Mouse (Mus musculus): Measurements from ENCODE around the gene Sez6l. TPM values are rescaled to one million over a fixed set of nuclear protein-coding genes. Genes with fewer than 3 reads are reported as not detected.

The Sez6l gene
- polyA plus RNA-seq, 1 experiment from 2014 or later, result 2.7 TPM

DNA sequence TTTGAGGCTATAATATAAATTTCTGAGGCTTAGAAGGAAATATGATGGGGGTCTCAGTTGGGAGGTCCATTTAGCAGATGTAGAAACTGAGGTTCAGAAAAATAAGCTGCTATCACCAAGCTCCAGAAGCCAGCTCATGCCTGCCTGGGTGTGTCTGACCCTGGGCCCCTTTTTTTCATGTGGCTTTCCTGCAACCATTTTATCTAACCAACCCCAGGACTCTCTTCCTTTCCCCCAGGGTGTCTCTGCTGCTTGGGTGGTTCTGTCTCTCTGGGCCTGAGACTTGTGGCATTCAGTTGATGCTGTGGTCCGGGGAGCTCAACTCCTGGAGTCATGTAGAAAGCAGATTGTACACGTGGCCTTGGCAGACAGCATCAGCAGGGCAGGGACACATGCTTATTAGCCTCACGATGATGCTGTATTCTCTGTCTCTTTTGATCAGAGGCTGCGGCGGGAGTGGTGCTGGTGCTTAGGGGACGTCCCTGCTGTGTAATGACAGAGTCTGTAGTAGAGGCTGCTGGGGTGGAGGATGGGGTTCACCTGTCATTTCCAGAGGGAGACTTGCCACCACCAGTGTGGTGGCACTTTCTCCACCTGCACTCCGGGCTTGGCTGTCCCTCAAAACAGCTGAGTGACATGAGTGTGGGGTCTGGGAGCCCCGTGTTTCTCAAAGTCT lies 88.7 kb downstream of the Sez6l start:
- no peaks in the 10 kb centered on the region for H3K4me1 ChIP-seq (replicated peaks; ENCODE audit: control insufficient read depth, insufficient read depth, low read length)
- H3K27me3 ChIP-seq (replicated peaks; ENCODE audit: control insufficient read depth, insufficient read depth, low read length), result no peaks in the 10 kb centered on the region
- H3K9me3 ChIP-seq (ENCODE audit: control insufficient read depth, low read length), result no peaks in the 10 kb centered on the region
- ATAC-seq (replicated peaks; ENCODE audit: low FRiP score, low TSS enrichment, low read depth) (no peak), DNase-seq (ENCODE audit: low spot score) (no peak)
- H3K4me3 ChIP-seq (ENCODE audit: low read depth, low read length), result no peak overlapping the region
- H3K4me2 ChIP-seq (ENCODE audit: low read length), result no peak overlapping the region
- no peak overlapping the region for H3K27ac ChIP-seq (ENCODE audit: low read depth)
- WGBS, result 80% methylated on average over 8 of the region's 8 CpGs
- H3K36me3 ChIP-seq (ENCODE audit: control insufficient read depth, insufficient read depth, low read length), result no peaks in the 10 kb centered on the region
- H3K9ac ChIP-seq (ENCODE audit: low read length), result no peak overlapping the region

DNA sequence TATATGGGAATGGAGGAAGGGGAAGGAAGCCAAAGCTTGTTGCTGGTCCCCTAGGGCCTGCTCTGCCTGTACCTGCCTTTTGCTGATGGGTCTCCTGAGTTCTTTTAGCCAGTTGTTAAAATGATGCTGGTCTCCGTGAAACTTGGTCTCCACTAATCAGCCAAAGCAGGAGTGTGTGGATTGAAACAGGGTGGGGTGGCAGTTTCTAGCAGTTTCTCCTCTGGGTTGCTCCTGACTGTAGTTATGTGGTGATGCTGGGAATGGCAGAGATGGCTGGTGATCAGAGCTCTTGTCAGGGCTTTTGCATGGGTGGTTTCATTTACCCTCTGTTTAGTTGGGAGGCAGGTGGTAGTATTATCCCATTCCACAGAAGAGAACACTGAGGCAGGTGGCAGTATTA lies 89.5 kb downstream of the Sez6l start:
- no peaks in the 10 kb centered on the region for H3K27me3 ChIP-seq (replicated peaks; ENCODE audit: control insufficient read depth, insufficient read depth, low read length)
- no peaks in the 10 kb centered on the region for H3K4me1 ChIP-seq (replicated peaks; ENCODE audit: control insufficient read depth, insufficient read depth, low read length)
- DNase-seq (ENCODE audit: low spot score), result no peak
- 93% methylated on average over 1 of the region's 1 CpGs for WGBS
- no peak overlapping the region for H3K9ac ChIP-seq (ENCODE audit: low read length)
- H3K4me3 ChIP-seq (ENCODE audit: low read depth, low read length), result no peak overlapping the region
- no peak overlapping the region for H3K4me2 ChIP-seq (ENCODE audit: low read length)
- ATAC-seq (replicated peaks; ENCODE audit: low FRiP score, low TSS enrichment, low read depth), result no peak
- H3K36me3 ChIP-seq (ENCODE audit: control insufficient read depth, insufficient read depth, low read length), result no peaks in the 10 kb centered on the region
- H3K27ac ChIP-seq (ENCODE audit: low read depth), result no peak overlapping the region
- no peaks in the 10 kb centered on the region for H3K9me3 ChIP-seq (ENCODE audit: control insufficient read depth, low read length)

DNA sequence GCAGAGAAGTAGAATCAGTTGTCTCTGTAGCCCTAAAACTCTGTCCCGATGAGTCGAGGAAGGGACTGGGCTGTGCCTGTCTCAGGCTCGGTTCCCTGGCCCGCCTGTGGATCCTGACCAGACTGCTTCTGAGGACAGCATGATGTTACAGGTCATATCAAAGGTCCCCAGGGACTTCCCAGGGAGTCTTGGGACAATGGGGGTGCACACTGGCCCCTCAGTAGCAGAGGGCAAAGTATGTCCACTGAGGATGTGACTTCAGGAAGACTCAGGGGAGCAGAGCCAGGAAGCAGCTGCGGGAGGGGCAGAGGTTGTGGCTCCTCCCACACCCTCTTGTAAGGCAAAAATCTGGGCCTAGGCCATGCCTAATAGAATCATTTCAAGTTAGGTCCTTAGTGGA lies 90.6 kb downstream of the Sez6l start:
- no peak overlapping the region for H3K27ac ChIP-seq (ENCODE audit: low read depth)
- ATAC-seq (replicated peaks; ENCODE audit: low FRiP score, low TSS enrichment, low read depth) (no peak), DNase-seq (ENCODE audit: low spot score) (no peak)
- H3K4me2 ChIP-seq (ENCODE audit: low read length), result no peak overlapping the region
- H3K9ac ChIP-seq (ENCODE audit: low read length), result no peak overlapping the region
- H3K9me3 ChIP-seq (ENCODE audit: control insufficient read depth, low read length), result no peaks in the 10 kb centered on the region
- H3K4me3 ChIP-seq (ENCODE audit: low read depth, low read length), result no peak overlapping the region
- no peaks in the 10 kb centered on the region for H3K4me1 ChIP-seq (replicated peaks; ENCODE audit: control insufficient read depth, insufficient read depth, low read length)
- no peaks in the 10 kb centered on the region for H3K36me3 ChIP-seq (ENCODE audit: control insufficient read depth, insufficient read depth, low read length)
- 59% methylated on average over 5 of the region's 5 CpGs for WGBS
- no peaks in the 10 kb centered on the region for H3K27me3 ChIP-seq (replicated peaks; ENCODE audit: control insufficient read depth, insufficient read depth, low read length)

DNA sequence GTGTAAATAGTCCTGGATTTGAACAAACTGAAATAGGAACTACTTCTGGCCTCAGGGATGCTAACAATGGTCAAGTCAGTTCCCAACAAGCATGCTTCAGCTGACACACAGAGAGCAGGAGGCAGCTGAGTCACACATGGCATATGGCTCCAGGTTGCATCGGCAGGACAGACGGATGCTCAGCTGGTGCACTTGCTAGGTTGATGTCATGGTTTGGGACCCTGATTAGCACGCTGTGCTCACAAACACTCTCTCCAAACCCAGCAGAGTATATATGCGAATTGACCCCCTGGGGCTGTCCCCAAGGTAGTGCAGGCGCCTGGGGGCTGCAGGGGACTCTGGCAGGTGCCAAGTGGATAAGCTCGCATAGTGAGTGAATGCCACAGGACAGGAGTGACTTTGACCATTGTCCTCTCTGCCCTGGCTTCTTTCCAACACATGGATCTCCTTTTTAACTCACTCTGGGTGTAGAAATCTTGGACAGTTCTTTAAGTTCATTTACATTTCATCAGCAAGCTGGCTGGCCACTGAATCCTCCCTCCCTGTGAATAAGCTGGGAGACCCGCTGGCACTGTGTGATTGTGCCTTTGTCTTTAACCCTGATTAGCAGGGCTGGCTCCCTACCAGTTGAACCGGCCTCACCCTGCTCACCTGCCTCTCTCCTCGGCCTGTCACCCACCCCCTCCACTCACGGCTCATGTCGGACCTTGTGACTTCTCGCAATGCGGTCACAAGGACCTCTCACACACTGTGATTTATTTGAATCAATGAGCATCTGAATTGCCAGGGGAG lies 91.9 kb downstream of the Sez6l start:
- ATAC-seq (replicated peaks; ENCODE audit: low FRiP score, low TSS enrichment, low read depth) (no peak), DNase-seq (ENCODE audit: low spot score) (no peak)
- no peaks in the 10 kb centered on the region for H3K36me3 ChIP-seq (ENCODE audit: control insufficient read depth, insufficient read depth, low read length)
- no peak overlapping the region for H3K9ac ChIP-seq (ENCODE audit: low read length)
- H3K27ac ChIP-seq (ENCODE audit: low read depth), result no peak overlapping the region
- no peaks in the 10 kb centered on the region for H3K27me3 ChIP-seq (replicated peaks; ENCODE audit: control insufficient read depth, insufficient read depth, low read length)
- H3K9me3 ChIP-seq (ENCODE audit: control insufficient read depth, low read length), result no peaks in the 10 kb centered on the region
- no peaks in the 10 kb centered on the region for H3K4me1 ChIP-seq (replicated peaks; ENCODE audit: control insufficient read depth, insufficient read depth, low read length)
- 25% methylated on average over 13 of the region's 13 CpGs for WGBS
- H3K4me2 ChIP-seq (ENCODE audit: low read length), result no peak overlapping the region
- no peak overlapping the region for H3K4me3 ChIP-seq (ENCODE audit: low read depth, low read length)

DNA sequence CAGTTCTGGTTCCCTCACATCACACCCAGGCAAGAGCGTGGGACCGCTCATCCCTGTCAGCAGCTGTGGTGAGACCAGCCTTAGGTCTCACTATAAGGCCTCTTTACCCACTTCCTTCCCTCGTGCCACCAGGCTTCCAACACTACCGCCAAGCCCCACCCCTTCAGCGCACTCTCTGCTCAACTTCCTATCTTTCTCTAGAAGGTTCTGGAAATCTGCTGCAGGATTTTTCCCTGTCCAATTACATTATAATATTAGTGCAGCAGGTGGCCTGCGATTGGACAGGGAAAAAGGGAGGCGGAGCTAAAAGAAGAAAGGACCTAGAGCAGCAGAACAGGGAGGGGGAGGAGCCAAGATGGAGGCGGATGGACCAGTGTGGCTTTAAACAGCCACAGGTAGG lies 94.0 kb downstream of the Sez6l start:
- DNase-seq (ENCODE audit: low spot score), result no peak
- WGBS, result 79% methylated on average over 8 of the region's 8 CpGs

DNA sequence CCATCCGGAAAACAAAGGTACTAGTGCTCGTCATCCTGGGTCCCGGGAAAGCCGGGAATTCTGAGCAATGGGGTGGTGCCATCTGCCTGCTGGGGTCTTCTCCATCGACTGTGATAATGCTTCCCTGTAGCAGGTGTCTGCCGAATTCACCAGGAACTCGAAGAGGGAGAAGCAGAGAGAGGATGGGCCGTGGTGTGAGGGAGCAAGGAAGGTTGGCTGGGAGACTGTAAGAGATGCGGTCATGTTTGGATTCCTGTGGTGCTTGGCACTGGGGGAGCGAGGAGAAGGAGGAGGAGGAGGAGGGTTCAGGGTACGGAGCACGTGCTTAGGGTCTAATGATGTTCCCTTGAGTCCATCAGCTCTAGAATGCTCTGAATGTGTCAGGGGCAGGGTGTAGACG lies 94.4 kb downstream of the Sez6l start:
- H3K4me1 ChIP-seq (replicated peaks; ENCODE audit: control insufficient read depth, insufficient read depth, low read length), result no peaks in the 10 kb centered on the region
- no peaks in the 10 kb centered on the region for H3K27me3 ChIP-seq (replicated peaks; ENCODE audit: control insufficient read depth, insufficient read depth, low read length)
- WGBS, result 67% methylated on average over 13 of the region's 13 CpGs
- no peak overlapping the region for H3K4me3 ChIP-seq (ENCODE audit: low read depth, low read length)
- H3K9ac ChIP-seq (ENCODE audit: low read length), result no peak overlapping the region
- no peak for DNase-seq (ENCODE audit: low spot score)
- no peak overlapping the region for H3K4me2 ChIP-seq (ENCODE audit: low read length)
- H3K27ac ChIP-seq (ENCODE audit: low read depth), result no peak overlapping the region
- no peaks in the 10 kb centered on the region for H3K36me3 ChIP-seq (ENCODE audit: control insufficient read depth, insufficient read depth, low read length)
- H3K9me3 ChIP-seq (ENCODE audit: control insufficient read depth, low read length), result no peaks in the 10 kb centered on the region
- no peak for ATAC-seq (replicated peaks; ENCODE audit: low FRiP score, low TSS enrichment, low read depth)

More for the DNA sequence above, 94.0 kb downstream of the Sez6l start:
- H3K4me3 ChIP-seq (ENCODE audit: low read depth, low read length), result no peak overlapping the region
- H3K9ac ChIP-seq (ENCODE audit: low read length), result no peak overlapping the region
- ATAC-seq (replicated peaks; ENCODE audit: low FRiP score, low TSS enrichment, low read depth), result no peak
- H3K4me2 ChIP-seq (ENCODE audit: low read length), result no peak overlapping the region
- no peaks in the 10 kb centered on the region for H3K27me3 ChIP-seq (replicated peaks; ENCODE audit: control insufficient read depth, insufficient read depth, low read length)
- H3K4me1 ChIP-seq (replicated peaks; ENCODE audit: control insufficient read depth, insufficient read depth, low read length), result no peaks in the 10 kb centered on the region
- no peaks in the 10 kb centered on the region for H3K36me3 ChIP-seq (ENCODE audit: control insufficient read depth, insufficient read depth, low read length)
- H3K27ac ChIP-seq (ENCODE audit: low read depth), result no peak overlapping the region
- H3K9me3 ChIP-seq (ENCODE audit: control insufficient read depth, low read length), result no peaks in the 10 kb centered on the region

DNA sequence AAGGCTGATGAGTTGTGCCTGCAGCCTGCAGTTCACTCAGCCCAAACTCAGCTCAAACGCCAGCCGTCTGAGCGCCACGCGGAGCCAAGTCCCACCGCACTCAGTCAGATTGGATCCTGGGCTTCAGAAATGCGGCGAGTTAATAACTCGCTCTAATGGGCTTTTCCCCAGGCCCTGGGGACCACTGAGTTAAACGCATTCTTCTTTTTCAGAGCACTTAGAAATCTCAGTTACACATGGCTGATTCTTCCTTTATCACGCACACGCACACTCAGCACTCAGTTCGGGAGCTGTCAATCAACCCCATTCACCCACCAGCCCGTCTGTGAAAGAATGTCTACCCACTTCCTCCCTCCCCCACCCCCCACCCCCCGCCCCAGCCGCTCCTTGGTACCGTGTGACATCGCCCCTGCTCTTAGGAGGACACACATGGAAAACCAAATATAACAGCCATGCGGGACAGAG lies 95.0 kb downstream of the Sez6l start:
- H3K4me3 ChIP-seq (ENCODE audit: low read depth, low read length), result no peak overlapping the region
- no peaks in the 10 kb centered on the region for H3K27me3 ChIP-seq (replicated peaks; ENCODE audit: control insufficient read depth, insufficient read depth, low read length)
- no peak overlapping the region for H3K4me2 ChIP-seq (ENCODE audit: low read length)
- ATAC-seq (replicated peaks; ENCODE audit: low FRiP score, low TSS enrichment, low read depth), result no peak
- H3K36me3 ChIP-seq (ENCODE audit: control insufficient read depth, insufficient read depth, low read length), result no peaks in the 10 kb centered on the region
- H3K27ac ChIP-seq (ENCODE audit: low read depth), result no peak overlapping the region
- no peaks in the 10 kb centered on the region for H3K9me3 ChIP-seq (ENCODE audit: control insufficient read depth, low read length)
- no peak for DNase-seq (ENCODE audit: low spot score)
- no peak overlapping the region for H3K9ac ChIP-seq (ENCODE audit: low read length)
- H3K4me1 ChIP-seq (replicated peaks; ENCODE audit: control insufficient read depth, insufficient read depth, low read length), result no peaks in the 10 kb centered on the region
- WGBS, result 47% methylated on average over 19 of the region's 19 CpGs

DNA sequence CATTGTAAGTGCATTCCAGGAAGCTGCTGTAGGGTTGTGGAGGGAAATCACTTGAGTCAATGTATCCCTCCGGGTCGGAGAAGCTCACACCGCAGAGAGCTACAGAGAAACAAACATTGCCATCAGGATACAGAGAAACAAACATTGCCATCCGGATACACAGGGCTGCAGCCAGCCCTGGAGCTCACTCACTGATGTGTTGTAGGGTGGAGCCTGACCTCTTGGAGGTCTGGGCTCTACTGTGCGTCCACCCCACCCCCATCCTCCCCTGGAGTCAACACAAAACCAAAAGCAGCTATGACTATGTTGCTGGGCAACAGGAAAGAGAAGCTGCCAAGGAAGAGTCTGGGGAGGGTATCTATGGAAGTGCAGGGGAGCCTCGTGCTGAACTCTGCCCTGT lies 103.5 kb downstream of the Sez6l start:
- 35% methylated on average over 6 of the region's 6 CpGs for WGBS
- no peak overlapping the region for H3K4me2 ChIP-seq (ENCODE audit: low read length)
- no peaks in the 10 kb centered on the region for H3K27me3 ChIP-seq (replicated peaks; ENCODE audit: control insufficient read depth, insufficient read depth, low read length)
- no peaks in the 10 kb centered on the region for H3K4me1 ChIP-seq (replicated peaks; ENCODE audit: control insufficient read depth, insufficient read depth, low read length)
- no peak overlapping the region for H3K27ac ChIP-seq (ENCODE audit: low read depth)
- no peaks in the 10 kb centered on the region for H3K36me3 ChIP-seq (ENCODE audit: control insufficient read depth, insufficient read depth, low read length)
- ATAC-seq (replicated peaks; ENCODE audit: low FRiP score, low TSS enrichment, low read depth) (no peak), DNase-seq (ENCODE audit: low spot score) (no peak)
- no peaks in the 10 kb centered on the region for H3K9me3 ChIP-seq (ENCODE audit: control insufficient read depth, low read length)
- H3K4me3 ChIP-seq (ENCODE audit: low read depth, low read length), result no peak overlapping the region
- no peak overlapping the region for H3K9ac ChIP-seq (ENCODE audit: low read length)

DNA sequence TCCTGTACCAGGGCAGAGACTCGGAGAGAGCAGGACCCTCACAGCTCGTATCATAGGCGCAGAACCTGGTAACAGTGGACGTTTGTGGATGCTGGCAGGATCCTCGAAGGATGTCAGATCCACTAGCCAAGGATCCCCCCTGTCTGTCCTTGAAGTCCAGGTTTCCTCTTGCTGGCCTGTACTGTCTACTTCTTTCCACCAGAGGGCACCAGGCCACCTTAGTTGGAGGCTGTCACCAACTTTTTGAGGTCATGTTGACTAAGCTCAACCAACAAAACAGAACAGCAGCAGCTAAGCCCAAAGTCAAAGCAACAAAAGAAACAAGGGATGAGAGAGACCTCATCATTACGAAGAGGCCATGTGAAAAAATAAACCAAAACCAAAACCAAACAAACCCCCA lies 106.8 kb downstream of the Sez6l start:
- no peaks in the 10 kb centered on the region for H3K36me3 ChIP-seq (ENCODE audit: control insufficient read depth, insufficient read depth, low read length)
- no peak overlapping the region for H3K27ac ChIP-seq (ENCODE audit: low read depth)
- H3K4me2 ChIP-seq (ENCODE audit: low read length), result no peak overlapping the region
- no peak overlapping the region for H3K9ac ChIP-seq (ENCODE audit: low read length)
- DNase-seq (ENCODE audit: low spot score) (no peak), ATAC-seq (replicated peaks; ENCODE audit: low FRiP score, low TSS enrichment, low read depth) (no peak)
- no peak overlapping the region for H3K4me3 ChIP-seq (ENCODE audit: low read depth, low read length)
- no peaks in the 10 kb centered on the region for H3K27me3 ChIP-seq (replicated peaks; ENCODE audit: control insufficient read depth, insufficient read depth, low read length)
- no peaks in the 10 kb centered on the region for H3K9me3 ChIP-seq (ENCODE audit: control insufficient read depth, low read length)
- no peaks in the 10 kb centered on the region; the same call in 1 of the 2 replicates for H3K4me1 ChIP-seq (replicated peaks; ENCODE audit: control insufficient read depth, insufficient read depth, low read length)
- 66% methylated on average over 6 of the region's 6 CpGs for WGBS
